Mouse (Mus musculus) kidney, adult 2 months (tissue): ENCODE results near the gene Ly6g6f. TPM values are rescaled to one million over a fixed set of nuclear protein-coding genes. Genes with fewer than 3 reads are reported as not detected.
A peak's percentile ranks its signal among the peaks of the same experiment; 100 is the strongest.

Experiments
- DNase-seq: peaks from one replicate; pipeline ENCODE4 v3.0.0; 2021
- H3K27ac ChIP-seq: fragments of 200-500 bp; 2 replicates; pipeline ENCODE4 v1.5.1; 2012; ENCODE audit warnings: low read depth, low read length, control low read depth, inconsistent platforms; ENCODE audit not compliant: insufficient read depth
- H3K27me3 ChIP-seq: fragments of 200-500 bp; replicated peaks from 2 replicates; pipeline ENCODE4 v1.6.1; 2012; ENCODE audit warnings: mild to moderate bottlenecking, moderate library complexity, low read length, inconsistent platforms; ENCODE audit not compliant: control insufficient read depth, insufficient read depth
- H3K36me3 ChIP-seq: fragments of 200-500 bp; 2 replicates; pipeline ENCODE4 v1.6.1; 2012; ENCODE audit warnings: mild to moderate bottlenecking, moderate library complexity, low read length, inconsistent platforms; ENCODE audit not compliant: control insufficient read depth, insufficient read depth
- H3K4me1 ChIP-seq: fragments of 200-500 bp; 2 replicates; pipeline ENCODE4 v1.6.1; 2011; ENCODE audit warnings: low read length; ENCODE audit not compliant: control insufficient read depth, insufficient read depth
- H3K4me3 ChIP-seq: fragments of 200-500 bp; 2 replicates; pipeline ENCODE4 v1.5.1; 2011; ENCODE audit warnings: mild to moderate bottlenecking, low read depth, low read length, control low read depth; ENCODE audit not compliant: insufficient read depth
- CTCF ChIP-seq: fragments of 200-500 bp; conservative IDR thresholded peaks from 2 replicates; pipeline ENCODE4 v1.5.1; 2011; ENCODE audit warnings: low read depth, mild to moderate bottlenecking, control low read depth, low read length, moderate library complexity, mixed read lengths; ENCODE audit not compliant: insufficient read depth, insufficient read length
- POLR2A ChIP-seq: fragments of 200-500 bp; IDR thresholded peaks from one replicate; pipeline ENCODE4 v1.6.1; 2011; ENCODE audit warnings: low read depth, low read length, control low read depth
- WGBS: fragments of 180-500 bp; shearing (Covaris S2); methylation state at CpG from one replicate; pipeline ENCODE4 v1.1.7; 2018; 5-methylcytosine and 5-hydroxymethylcytosine counted together
- polyA plus RNA-seq: library from polyadenylated mRNA; depleted of rRNA; stranded (reverse); fragments of >200 nt; gene quantifications from 2 replicates; pipeline ENCODE4 v1.2.3, GENCODE M21; 2012

Ly6g6f gene
- polyA plus RNA-seq, 1 experiment, result not detected

DNA sequence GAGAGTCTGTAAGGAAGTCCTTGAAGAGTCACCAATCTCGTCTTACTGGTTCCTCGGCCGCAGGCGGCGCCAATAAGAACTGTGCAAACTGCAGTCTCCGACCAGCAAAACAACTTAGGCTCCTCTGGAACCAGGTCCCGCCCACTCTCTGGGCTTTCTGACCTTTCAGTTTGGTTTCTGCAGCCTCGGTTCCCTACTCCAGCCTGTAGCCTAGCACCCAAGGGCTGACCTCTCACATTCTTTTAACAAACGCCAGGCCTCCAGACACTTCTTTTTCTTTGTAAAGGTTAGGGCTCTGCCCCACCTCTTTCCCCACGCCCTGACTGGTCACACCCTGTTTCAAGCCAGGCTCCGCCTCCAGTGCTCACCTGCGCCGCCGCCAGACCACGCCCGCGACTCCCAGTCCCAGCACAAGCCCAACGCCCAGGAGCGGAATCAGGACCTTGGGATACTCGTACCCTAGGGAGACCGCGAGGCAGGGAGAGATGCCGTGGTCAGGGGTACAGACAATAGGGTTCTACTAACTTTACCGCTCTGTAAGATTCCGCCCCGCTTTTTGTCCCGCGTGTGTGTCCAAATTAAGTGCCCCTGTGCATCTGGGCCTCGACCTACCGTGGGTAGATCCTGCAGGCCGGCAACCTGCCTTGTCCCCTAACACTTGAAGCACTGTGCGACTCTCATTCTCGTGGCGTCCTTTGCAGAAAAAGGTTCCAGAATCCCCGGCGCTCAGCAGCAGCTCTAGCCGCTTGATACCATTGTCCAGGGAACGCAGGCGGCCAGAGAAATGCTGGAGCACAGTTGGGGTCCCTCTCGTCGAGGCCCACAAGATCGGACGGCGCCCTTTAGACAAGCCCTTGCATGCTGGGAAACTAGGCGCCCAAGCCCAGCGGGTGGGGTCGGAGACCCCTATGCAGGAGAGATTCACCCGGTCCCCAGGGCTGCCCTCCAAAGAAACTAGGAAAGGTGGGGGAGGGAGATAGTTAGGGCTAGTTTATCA is 20.2 kb downstream of the Ly6g6f start, which contains the start of gene Ly6g6c:
Gene Ly6g6c (plus strand): TSS at position 438 of the 997 bp plus-strand sequence.
- no peak for TF ChIP-seq POLR2A
- no peak for TF ChIP-seq CTCF
- Histone ChIP-seq H3K4me3 (peak within 1 kb of the TSS; percentile 47), H3K36me3 (no peaks in the 10 kb centered on the region), H3K27me3 (no peaks in the 10 kb centered on the region), H3K4me1 (no peaks in the 10 kb centered on the region; the same call in 1 of the 2 replicates), H3K27ac (peak within 1 kb of the TSS; percentile 65)
- DNase-seq, result peak; percentile 83
- 9% methylated on average over 48 of the region's 48 CpGs for WGBS

DNA sequence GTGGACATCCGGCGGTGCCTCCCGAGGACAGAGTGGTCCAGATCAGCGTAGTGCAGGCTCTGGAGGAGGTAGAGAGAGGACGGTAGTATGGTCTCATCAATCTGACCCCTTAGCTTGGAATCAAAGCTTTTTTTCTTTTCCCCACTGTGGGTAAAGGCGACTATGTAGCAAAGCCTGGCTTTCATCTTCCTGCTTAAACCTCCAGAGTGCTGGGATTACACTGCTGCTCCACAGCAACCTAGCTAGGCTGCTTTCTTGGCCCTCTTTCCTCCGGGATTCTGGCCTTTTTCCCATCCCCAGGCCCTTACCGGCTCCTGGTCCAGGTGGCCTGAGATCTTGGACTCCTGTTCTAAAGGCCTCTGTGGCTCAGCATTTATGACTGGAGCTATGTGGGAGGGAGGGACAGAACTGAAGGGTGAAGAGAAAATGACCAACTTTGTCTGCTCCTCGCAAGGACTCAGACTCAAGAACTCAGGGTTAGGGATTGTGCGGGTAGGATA is 21.0 kb downstream of the Ly6g6f start:
- no peaks in the 10 kb centered on the region for H3K36me3 ChIP-seq
- H3K27ac ChIP-seq, result peak overlapping the region; percentile 65
- no peaks in the 10 kb centered on the region; the same call in 1 of the 2 replicates for H3K4me1 ChIP-seq
- peak; percentile 18 for DNase-seq
- H3K4me3 ChIP-seq, result peak overlapping the region; percentile 4; the same call in 1 of the 2 replicates
- 43% methylated on average over 10 of the region's 10 CpGs for WGBS
- H3K27me3 ChIP-seq, result no peaks in the 10 kb centered on the region
- no peak for TF ChIP-seq CTCF
- no peak for TF ChIP-seq POLR2A

DNA sequence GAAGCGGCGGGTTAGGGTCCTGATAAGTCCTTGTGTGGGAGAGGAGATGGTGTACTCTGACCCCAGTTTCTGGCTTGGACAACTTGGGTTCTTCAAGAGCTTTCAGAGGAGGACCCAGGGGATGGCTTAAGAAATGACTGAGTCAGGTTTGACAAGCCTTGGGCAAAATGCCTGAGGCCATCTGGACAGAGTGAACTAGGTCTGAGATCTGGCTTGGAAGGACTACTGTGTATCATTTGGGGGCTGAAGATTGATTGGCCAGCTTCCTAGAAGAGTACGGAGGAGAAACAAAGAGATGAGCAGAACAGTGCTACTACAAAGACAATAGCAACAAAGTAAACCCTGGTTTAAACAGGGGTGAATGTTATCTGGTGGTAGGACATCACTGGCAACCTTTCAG is 21.9 kb downstream of the Ly6g6f start:
- Histone ChIP-seq H3K4me3 (no peak overlapping the region), H3K27ac (no peak overlapping the region), H3K4me1 (no peaks in the 10 kb centered on the region; the same call in 1 of the 2 replicates), H3K27me3 (no peaks in the 10 kb centered on the region), H3K36me3 (no peaks in the 10 kb centered on the region)
- WGBS, result 86% methylated on average over 3 of the region's 3 CpGs
- no peak for TF ChIP-seq POLR2A
- DNase-seq, result no peak

DNA sequence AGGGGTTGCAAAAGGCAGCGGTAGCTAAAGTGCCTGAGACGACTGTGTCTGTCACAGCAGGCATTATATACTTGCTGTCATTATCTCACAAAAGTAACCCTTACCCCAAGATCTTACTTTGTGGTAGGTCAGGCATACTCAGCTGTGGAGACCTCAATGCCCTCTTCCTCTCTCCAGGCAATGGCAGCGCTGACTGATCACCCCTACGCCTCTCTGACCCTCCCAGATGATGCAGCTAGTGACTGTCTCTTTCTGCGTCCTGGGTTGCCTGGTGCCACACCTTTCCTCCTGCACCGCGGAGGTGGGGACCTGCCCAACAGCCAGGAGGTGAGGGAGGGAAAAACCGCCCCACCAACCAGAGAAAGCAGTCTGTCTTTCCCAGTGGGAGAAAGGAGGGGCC is 24.1 kb downstream of the Ly6g6f start:
- H3K27ac ChIP-seq, result no peak overlapping the region
- no peaks in the 10 kb centered on the region for H3K36me3 ChIP-seq
- DNase-seq, result no peak
- H3K27me3 ChIP-seq, result no peaks in the 10 kb centered on the region
- peaks cover 6% of the 10 kb centered on the region; the same call in 1 of the 2 replicates for H3K4me1 ChIP-seq
- no peak for TF ChIP-seq POLR2A
- TF ChIP-seq CTCF, result no peak
- H3K4me3 ChIP-seq, result no peak overlapping the region
- 81% methylated on average over 8 of the region's 8 CpGs for WGBS

DNA sequence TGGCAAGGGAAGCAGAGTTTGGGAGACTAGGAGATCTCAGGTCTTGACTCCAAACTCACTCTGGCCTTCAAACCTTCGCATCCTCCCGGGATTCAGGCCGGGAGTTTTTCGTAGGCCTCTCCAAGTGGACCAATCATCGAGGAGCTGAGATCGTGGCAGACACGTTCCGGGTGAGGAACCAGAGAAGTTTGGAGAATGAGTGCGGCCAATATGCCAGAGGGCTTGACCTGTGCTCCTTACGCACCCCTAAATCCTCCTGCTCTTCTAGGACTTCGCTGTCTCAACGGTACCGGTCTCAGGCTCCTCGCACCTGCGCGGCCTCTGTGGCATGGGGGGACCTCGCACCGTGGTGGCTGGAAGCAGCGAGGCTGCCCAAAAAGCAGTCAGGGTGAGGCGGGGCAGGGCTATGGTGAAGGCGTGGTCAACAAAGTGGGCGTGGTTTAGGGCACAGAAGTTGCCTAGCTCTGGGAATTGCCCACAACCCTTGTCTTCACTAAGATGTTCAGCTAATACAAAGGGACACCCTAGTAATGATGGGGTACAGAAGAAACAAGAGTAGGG is 24.6 kb downstream of the Ly6g6f start:
- H3K4me3 ChIP-seq, result no peak overlapping the region
- no peaks in the 10 kb centered on the region for H3K27me3 ChIP-seq
- DNase-seq, result peak; percentile 24
- WGBS, result 59% methylated on average over 22 of the region's 22 CpGs
- H3K4me1 ChIP-seq, result peaks cover 6% of the 10 kb centered on the region; the same call in 1 of the 2 replicates
- no peaks in the 10 kb centered on the region for H3K36me3 ChIP-seq
- TF ChIP-seq POLR2A (no peak), CTCF (no peak)
- H3K27ac ChIP-seq, result no peak overlapping the region

DNA sequence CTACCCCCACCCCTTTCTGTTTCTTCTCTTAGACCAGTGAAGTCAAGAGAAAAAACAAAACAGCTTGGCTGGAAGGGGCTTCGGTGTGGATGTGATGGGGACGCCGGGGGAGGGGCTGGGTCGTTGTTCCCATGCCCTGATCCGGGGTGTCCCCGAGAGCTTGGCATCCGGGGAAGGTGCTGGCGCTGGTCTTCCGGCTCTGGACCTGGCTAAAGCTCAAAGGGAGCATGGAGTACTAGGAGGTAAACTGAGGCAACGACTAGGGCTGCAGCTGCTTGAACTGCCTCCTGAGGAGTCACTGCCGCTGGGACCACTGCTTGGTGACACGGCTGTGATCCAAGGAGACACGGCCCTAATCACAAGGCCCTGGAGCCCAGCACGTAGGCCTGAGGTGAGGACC is 25.3 kb downstream of the Ly6g6f start:
- TF ChIP-seq CTCF, result no peak
- TF ChIP-seq POLR2A, result no peak
- peak overlapping the region; percentile 67 for H3K4me3 ChIP-seq
- peaks cover 6% of the 10 kb centered on the region; the same call in 1 of the 2 replicates for H3K4me1 ChIP-seq
- no peaks in the 10 kb centered on the region for H3K27me3 ChIP-seq
- DNase-seq, result no peak
- no peak overlapping the region for H3K27ac ChIP-seq
- WGBS, result 21% methylated on average over 14 of the region's 14 CpGs
- peaks cover 3% of the 10 kb centered on the region; the same call in 1 of the 2 replicates for H3K36me3 ChIP-seq
